Mouse (Mus musculus) neural tube, embryonic 11.5 days (tissue): Measurements from ENCODE around the gene Tef. TPM values are rescaled to one million over a fixed set of nuclear protein-coding genes. Genes with fewer than 3 reads are reported as not detected.

Experiments used
- ATAC-seq: fragments of 200-750 bp; cut with Nextera tagmentation; 2 replicates; pipeline ENCODE4 v1.8.0; 2017; ENCODE audit warnings: moderate number of reproducible peaks, mild to moderate bottlenecking, moderate TSS enrichment, moderate library complexity; ENCODE audit not compliant: insufficient read depth, low FRiP score, low TSS enrichment
- DNase-seq: peaks from one replicate; pipeline ENCODE4 v3.0.0-alpha.2; 2015; ENCODE audit warnings: low spot score
- H3K27ac ChIP-seq: fragments of 300-500 bp; sonication (generic); 2 replicates; pipeline ENCODE4 v1.5.1; 2014; ENCODE audit warnings: low read depth, mild to moderate bottlenecking, low read length
- H3K27me3 ChIP-seq: fragments of 300-500 bp; sonication (generic); 2 replicates; pipeline ENCODE4 v1.6.1; 2014; ENCODE audit warnings: mild to moderate bottlenecking, low read length, mixed read lengths; ENCODE audit not compliant: control insufficient read depth, insufficient read depth
- H3K36me3 ChIP-seq: fragments of 300-500 bp; sonication (generic); 2 replicates; pipeline ENCODE4 v1.6.1; 2014; ENCODE audit warnings: mild to moderate bottlenecking, low read length, moderate library complexity, mixed read lengths; ENCODE audit not compliant: control insufficient read depth, insufficient read depth
- H3K4me1 ChIP-seq: fragments of 300-500 bp; sonication (generic); 2 replicates; pipeline ENCODE4 v1.6.1; 2014; ENCODE audit warnings: low read length, mixed read lengths; ENCODE audit not compliant: control insufficient read depth, insufficient read depth
- H3K4me2 ChIP-seq: fragments of 300-500 bp; sonication (generic); 2 replicates; pipeline ENCODE4 v1.6.1; 2014; ENCODE audit warnings: low read depth, mild to moderate bottlenecking, moderate library complexity
- H3K4me3 ChIP-seq: fragments of 300-500 bp; sonication (generic); 2 replicates; pipeline ENCODE4 v1.5.1; 2014; ENCODE audit warnings: low read depth, low read length
- H3K9ac ChIP-seq: fragments of 300-500 bp; sonication (generic); 2 replicates; pipeline ENCODE4 v1.6.1; 2014; ENCODE audit warnings: mild to moderate bottlenecking, low read length
- H3K9me3 ChIP-seq: fragments of 300-500 bp; sonication (generic); 2 replicates; pipeline ENCODE4 v1.6.1; 2016; ENCODE audit warnings: low read length; ENCODE audit not compliant: control insufficient read depth
- WGBS: fragments of 180-500 bp; shearing (Covaris S2); extraction: QIAGEN DNeasy Blood & Tissue Kit; methylation state at CpG from one replicate; pipeline ENCODE4 v1.1.7; 2014; 5-methylcytosine and 5-hydroxymethylcytosine counted together
- polyA plus RNA-seq: library from polyadenylated mRNA; unstranded; fragments of >200 nt; fragmentation: Nextera tagmentation; extraction: Ambion mirVana; gene quantifications from 2 replicates; pipeline ENCODE4 v1.2.1, GENCODE M21; 2014

Tef gene
- polyA plus RNA-seq, 1 experiment from 2014 or later: 13.7 TPM

GRCm38 (mm10) chr15:81836124-81836821 lies 34.1 kb downstream of the Tef start:
- 3% methylated on average over 31 of the region's 33 CpGs for WGBS
- H3K27ac ChIP-seq: no peak overlapping the region

DNA sequence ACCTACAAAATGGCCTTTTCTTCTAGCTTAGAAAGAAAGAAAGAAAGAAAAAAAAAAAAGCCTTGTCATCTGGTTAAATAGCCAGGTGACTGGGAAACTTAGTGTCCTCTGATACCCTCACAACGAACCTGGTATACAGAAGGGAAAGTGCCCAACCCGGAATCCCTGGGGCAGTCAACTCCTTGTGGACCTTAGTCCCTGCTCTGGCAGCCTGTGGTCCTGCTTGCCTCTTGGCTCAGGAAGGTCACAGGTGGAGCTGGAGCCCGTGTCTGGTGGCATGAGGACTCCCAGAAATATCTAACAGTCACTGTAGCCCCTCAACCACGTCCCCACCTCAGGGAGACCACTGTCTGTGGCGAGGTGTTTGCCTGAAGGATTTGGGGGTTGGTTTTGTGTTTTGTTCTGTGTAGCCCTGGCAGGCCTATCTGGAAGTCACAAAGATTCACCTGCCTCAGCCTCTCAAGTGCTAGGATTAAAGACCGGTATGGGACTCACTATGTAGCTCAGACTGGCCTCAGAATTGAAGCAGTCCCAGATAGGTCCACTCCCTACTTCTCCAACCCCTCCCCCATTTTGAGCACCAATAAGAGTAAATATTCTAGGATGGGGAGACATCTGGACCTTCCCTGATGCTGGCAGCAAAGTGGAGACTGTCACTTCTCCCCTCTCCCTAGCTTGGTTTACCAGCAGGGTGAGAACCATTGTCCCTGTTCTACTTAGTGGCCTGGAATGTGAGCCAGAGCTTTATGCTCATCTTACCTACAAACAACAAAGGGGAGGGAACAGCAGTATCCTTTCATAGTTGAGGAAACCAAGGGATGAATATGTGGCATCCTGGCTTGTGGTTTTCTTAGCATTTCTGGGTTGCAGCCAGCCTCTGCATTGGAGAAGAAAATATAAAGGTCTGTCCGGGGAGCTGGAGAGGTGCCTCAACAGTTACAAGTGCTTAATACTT lies 35.0 kb downstream of the Tef start:
- Histone ChIP-seq H3K27me3 (no peaks in the 10 kb centered on the region), H3K4me1 (0 out of 2 replicates have a peak, but pooled peaks cover 5% of the 10 kb centered on the region), H3K27ac (no peak overlapping the region), H3K4me2 (no peak overlapping the region), H3K4me3 (no peak overlapping the region), H3K9me3 (no peaks in the 10 kb centered on the region), H3K36me3 (no peaks in the 10 kb centered on the region), H3K9ac (no peak overlapping the region)
- ATAC-seq: no peak
- WGBS: 62% methylated on average over 7 of the region's 7 CpGs
- DNase-seq: no peak

More at GRCm38 (mm10) chr15:81836124-81836821, 34.1 kb downstream of the Tef start:
- H3K9ac ChIP-seq: peak overlapping the region; percentile 41
- 0 out of 2 replicates have a peak, but pooled peaks cover 5% of the 10 kb centered on the region for H3K4me1 ChIP-seq
- H3K4me2 ChIP-seq: peak overlapping the region; percentile 39
- DNase-seq (peak; percentile 66), ATAC-seq (peak; percentile 76; the same call in 1 of the 2 replicates)
- H3K36me3 ChIP-seq: no peaks in the 10 kb centered on the region
- peak overlapping the region; percentile 15; the same call in 1 of the 2 replicates for H3K4me3 ChIP-seq
- no peaks in the 10 kb centered on the region for H3K27me3 ChIP-seq
- no peaks in the 10 kb centered on the region for H3K9me3 ChIP-seq

DNA sequence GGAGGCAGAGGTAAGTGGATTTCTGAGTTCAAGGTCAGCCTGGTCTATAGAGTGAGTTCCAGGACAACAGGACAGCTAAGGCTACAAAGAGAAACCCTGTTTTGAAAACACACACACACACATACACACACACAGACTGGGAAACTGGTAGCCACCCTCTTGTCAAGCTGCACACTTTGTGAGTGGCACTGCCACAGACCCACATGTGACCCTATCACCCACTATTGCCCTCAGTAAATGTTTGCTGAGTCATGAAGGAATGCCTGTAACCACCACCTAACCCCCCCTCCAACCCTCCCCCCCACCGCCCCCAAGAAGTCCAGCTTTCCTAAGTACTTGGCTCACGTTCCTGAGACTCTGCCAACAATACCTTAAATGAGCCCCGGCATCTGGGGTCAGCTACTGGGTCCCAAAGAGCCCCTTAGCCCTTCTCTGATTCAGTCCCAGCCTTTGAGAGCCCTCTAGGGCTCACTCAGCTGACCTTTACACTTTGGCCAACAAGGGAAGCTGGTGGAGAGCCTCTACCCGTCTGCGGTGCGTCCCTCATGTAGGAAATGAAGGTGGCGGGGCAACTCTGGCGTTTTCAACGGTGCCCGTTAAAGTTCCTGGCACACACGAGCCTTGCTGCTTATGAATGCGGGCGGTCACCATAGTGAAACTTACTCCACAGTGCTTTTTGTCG lies 36.5 kb downstream of the Tef start:
- no peak overlapping the region for H3K9ac ChIP-seq
- no peaks in the 10 kb centered on the region for H3K27me3 ChIP-seq
- no peak overlapping the region for H3K27ac ChIP-seq
- H3K4me2 ChIP-seq: no peak overlapping the region
- no peaks in the 10 kb centered on the region for H3K9me3 ChIP-seq
- H3K4me1 ChIP-seq: 0 out of 2 replicates have a peak, but pooled peaks cover 5% of the 10 kb centered on the region
- DNase-seq: no peak
- ATAC-seq: no peak
- 79% methylated on average over 14 of the region's 14 CpGs for WGBS
- H3K4me3 ChIP-seq: no peak overlapping the region
- H3K36me3 ChIP-seq: no peaks in the 10 kb centered on the region

- Histone ChIP-seq H3K9ac (no peak overlapping the region), H3K4me2 (no peak overlapping the region), H3K4me3 (no peak overlapping the region), H3K27me3 (no peaks in the 10 kb centered on the region), H3K36me3 (no peaks in the 10 kb centered on the region), H3K27ac (no peak overlapping the region), H3K4me1 (0 out of 2 replicates have a peak, but pooled peaks cover 5% of the 10 kb centered on the region), H3K9me3 (no peaks in the 10 kb centered on the region)
- no peak for ATAC-seq
- WGBS: 77% methylated on average over 5 of the region's 5 CpGs
- DNase-seq: no peak
Observed at GRCm38 (mm10) chr15:81839634-81840033, 37.4 kb downstream of the Tef start.

DNA sequence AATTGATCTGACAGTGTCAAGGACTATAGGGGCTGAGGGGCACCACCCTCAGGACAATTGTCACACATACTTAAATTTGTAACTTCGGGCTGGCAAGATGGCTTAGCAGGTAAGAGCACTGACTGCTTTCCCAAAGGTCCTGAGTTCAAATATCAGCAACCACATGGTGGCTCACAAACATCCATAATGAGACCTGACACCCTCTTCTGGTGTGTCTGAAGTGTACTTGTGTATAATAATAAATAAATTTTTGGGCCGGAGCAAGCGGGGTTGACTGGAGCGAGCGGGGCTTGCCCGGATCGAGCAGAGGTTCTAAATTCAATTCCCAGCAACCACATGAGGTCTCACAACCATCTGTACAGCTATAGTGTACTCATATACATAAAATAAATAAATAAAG lies 38.1 kb downstream of the Tef start:
- ATAC-seq (no peak), DNase-seq (no peak)
- H3K27ac ChIP-seq: no peak overlapping the region
- no peaks in the 10 kb centered on the region for H3K9me3 ChIP-seq
- H3K9ac ChIP-seq: no peak overlapping the region
- H3K27me3 ChIP-seq: no peaks in the 10 kb centered on the region
- no peaks in the 10 kb centered on the region for H3K36me3 ChIP-seq
- 88% methylated on average over 7 of the region's 7 CpGs for WGBS
- H3K4me1 ChIP-seq: 0 out of 2 replicates have a peak, but pooled peaks cover 5% of the 10 kb centered on the region
- no peak overlapping the region for H3K4me2 ChIP-seq
- H3K4me3 ChIP-seq: no peak overlapping the region

DNA sequence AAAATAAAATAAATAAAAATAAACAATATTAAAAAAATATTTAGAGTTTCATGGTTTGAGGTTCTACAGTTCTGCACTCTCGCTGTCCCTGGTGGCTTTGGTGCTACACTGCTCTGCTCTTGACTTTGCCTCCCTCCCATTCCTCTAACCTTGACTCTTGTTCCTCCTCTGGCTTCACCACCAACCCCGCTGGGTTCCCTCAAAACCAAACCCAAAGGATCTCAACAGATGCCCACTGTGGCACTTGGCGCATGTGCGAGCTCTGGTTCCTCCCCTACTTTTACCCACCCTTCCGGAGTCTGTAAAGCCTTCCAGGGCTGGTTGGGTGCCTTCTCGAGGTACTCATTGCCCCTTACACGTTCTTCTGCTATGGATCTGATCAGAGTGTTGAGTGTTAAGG lies 40.1 kb downstream of the Tef start:
- Histone ChIP-seq H3K4me1 (no peaks in the 10 kb centered on the region), H3K4me3 (no peak overlapping the region), H3K36me3 (no peaks in the 10 kb centered on the region; the same call in 1 of the 2 replicates), H3K9me3 (no peaks in the 10 kb centered on the region), H3K9ac (no peak overlapping the region), H3K27me3 (no peaks in the 10 kb centered on the region), H3K27ac (no peak overlapping the region), H3K4me2 (no peak overlapping the region)
- ATAC-seq (no peak), DNase-seq (no peak)
- whole genome bisulfite sequencing: 86% methylated on average over 7 of the region's 7 CpGs

GRCm38 (mm10) chr15:81845033-81845625 lies 42.9 kb downstream of the Tef start:
- no peaks in the 10 kb centered on the region for H3K4me1 ChIP-seq
- H3K27me3 ChIP-seq: no peaks in the 10 kb centered on the region
- H3K4me3 ChIP-seq: no peak overlapping the region
- H3K9me3 ChIP-seq: no peaks in the 10 kb centered on the region
- WGBS: 72% methylated on average over 5 of the region's 5 CpGs
- no peak for DNase-seq
- H3K9ac ChIP-seq: no peak overlapping the region
- H3K27ac ChIP-seq: no peak overlapping the region
- no peak overlapping the region for H3K4me2 ChIP-seq
- H3K36me3 ChIP-seq: peaks cover 2% of the 10 kb centered on the region
- no peak for ATAC-seq

DNA sequence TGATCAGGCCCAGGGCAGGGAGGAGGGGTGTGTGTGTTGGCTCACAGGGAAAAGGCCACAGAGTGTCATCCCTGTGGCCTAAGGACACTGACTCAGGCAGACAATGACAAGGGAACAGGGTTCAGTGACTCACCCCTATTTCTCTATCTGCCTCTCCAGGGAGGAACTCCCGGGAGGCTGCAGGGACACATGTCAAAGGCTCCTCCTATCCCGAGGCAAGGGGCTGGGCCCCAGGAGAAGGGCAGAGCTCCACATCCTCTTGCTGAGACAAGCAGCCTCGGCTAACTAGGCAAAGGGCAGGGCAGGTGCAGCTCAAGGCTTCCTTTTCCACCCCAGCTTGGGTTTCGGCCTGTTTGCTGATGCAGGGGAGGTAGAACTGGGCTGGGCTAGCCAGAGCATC lies 43.5 kb downstream of the Tef start:
- H3K4me1 ChIP-seq: no peaks in the 10 kb centered on the region
- DNase-seq: no peak
- peaks cover 2% of the 10 kb centered on the region for H3K36me3 ChIP-seq
- 33% methylated on average over 4 of the region's 4 CpGs for WGBS
- H3K27me3 ChIP-seq: no peaks in the 10 kb centered on the region
- no peak overlapping the region for H3K4me2 ChIP-seq
- no peak overlapping the region; the same call in 1 of the 2 replicates for H3K9ac ChIP-seq
- H3K9me3 ChIP-seq: no peaks in the 10 kb centered on the region
- no peak overlapping the region for H3K4me3 ChIP-seq
- ATAC-seq: no peak
- no peak overlapping the region for H3K27ac ChIP-seq
